Mouse (Mus musculus) liver, embryonic 15.5 days (tissue): ENCODE results near the gene Crtac1. TPM values are rescaled to one million over a fixed set of nuclear protein-coding genes. Genes with fewer than 3 reads are reported as not detected.

Source experiments
- ATAC-seq: fragments of 200-750 bp; cut with Nextera tagmentation; 2 replicates; pipeline ENCODE4 v1.8.0; 2017; ENCODE audit warnings: moderate number of reproducible peaks, mild to moderate bottlenecking, moderate library complexity; ENCODE audit not compliant: insufficient read depth
- H3K27ac ChIP-seq: fragments of 300-500 bp; sonication (generic); replicated peaks from 2 replicates; pipeline ENCODE4 v1.5.1; 2015; ENCODE audit warnings: mild to moderate bottlenecking, inconsistent platforms
- H3K27me3 ChIP-seq: fragments of 300-500 bp; sonication (generic); 2 replicates; pipeline ENCODE4 v1.6.1; 2015; ENCODE audit warnings: mild to moderate bottlenecking, inconsistent platforms
- H3K36me3 ChIP-seq: fragments of 300-500 bp; sonication (generic); replicated peaks from 2 replicates; pipeline ENCODE4 v1.6.1; 2015; ENCODE audit warnings: moderate library complexity, mild to moderate bottlenecking, inconsistent platforms
- H3K4me1 ChIP-seq: fragments of 300-500 bp; sonication (generic); replicated peaks from 2 replicates; pipeline ENCODE4 v1.6.1; 2015; ENCODE audit warnings: inconsistent platforms
- H3K4me2 ChIP-seq: fragments of 300-500 bp; sonication (generic); 2 replicates; pipeline ENCODE4 v1.6.1; 2015; ENCODE audit warnings: moderate library complexity, mild to moderate bottlenecking, inconsistent platforms
- H3K4me3 ChIP-seq: fragments of 300-500 bp; sonication (generic); replicated peaks from 2 replicates; pipeline ENCODE4 v1.5.1; 2015; ENCODE audit warnings: mild to moderate bottlenecking, inconsistent platforms
- H3K9ac ChIP-seq: fragments of 300-500 bp; sonication (generic); 2 replicates; pipeline ENCODE4 v1.6.1; 2015; ENCODE audit warnings: moderate library complexity, mild to moderate bottlenecking, inconsistent platforms
- H3K9me3 ChIP-seq: fragments of 300-500 bp; sonication (generic); replicated peaks from 2 replicates; pipeline ENCODE4 v1.6.1; 2016; ENCODE audit warnings: inconsistent platforms
- WGBS: fragments of 180-500 bp; shearing (Covaris S2); methylation state at CpG from one replicate; pipeline ENCODE4 v1.1.7; 2015; ENCODE audit warnings: mixed read lengths; ENCODE audit not compliant: insufficient replicate concordance; 5-methylcytosine and 5-hydroxymethylcytosine counted together
- polyA plus RNA-seq: library from polyadenylated mRNA; unstranded; fragments of >200 nt; fragmentation: Nextera tagmentation; extraction: Ambion mirVana; gene quantifications from 2 replicates; pipeline ENCODE4 v1.2.1, GENCODE M21; 2015

Gene Crtac1
- polyA plus RNA-seq, 1 experiment from 2014 or later = 0.03 TPM

DNA sequence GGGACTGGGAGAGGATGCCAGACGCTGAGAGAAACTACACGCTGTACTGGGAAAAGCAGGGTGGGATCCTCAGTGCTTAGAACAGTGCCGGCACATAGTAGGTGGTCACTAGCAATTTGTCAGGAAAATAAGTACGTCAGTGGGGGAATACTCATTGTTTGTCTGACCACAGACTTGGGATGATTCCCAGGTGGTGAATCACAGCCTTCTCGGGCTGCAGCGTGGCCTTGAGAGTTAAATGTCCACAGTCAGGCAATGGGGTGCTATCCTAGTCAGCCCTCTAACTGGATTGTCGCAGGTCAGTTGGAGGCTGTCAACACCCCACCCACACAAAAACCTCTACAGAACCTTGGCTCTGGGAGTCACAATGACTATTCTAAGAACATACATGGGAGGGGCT lies 100.1 kb downstream of the Crtac1 start:
- Histone ChIP-seq H3K4me3 (no peak overlapping the region), H3K4me2 (no peak overlapping the region), H3K27me3 (no peaks in the 10 kb centered on the region), H3K4me1 (no peaks in the 10 kb centered on the region), H3K9me3 (no peaks in the 10 kb centered on the region), H3K27ac (no peak overlapping the region), H3K9ac (no peak overlapping the region), H3K36me3 (no peaks in the 10 kb centered on the region)
- 69% methylated on average over 7 of the region's 7 CpGs for WGBS
- no peak for ATAC-seq

DNA sequence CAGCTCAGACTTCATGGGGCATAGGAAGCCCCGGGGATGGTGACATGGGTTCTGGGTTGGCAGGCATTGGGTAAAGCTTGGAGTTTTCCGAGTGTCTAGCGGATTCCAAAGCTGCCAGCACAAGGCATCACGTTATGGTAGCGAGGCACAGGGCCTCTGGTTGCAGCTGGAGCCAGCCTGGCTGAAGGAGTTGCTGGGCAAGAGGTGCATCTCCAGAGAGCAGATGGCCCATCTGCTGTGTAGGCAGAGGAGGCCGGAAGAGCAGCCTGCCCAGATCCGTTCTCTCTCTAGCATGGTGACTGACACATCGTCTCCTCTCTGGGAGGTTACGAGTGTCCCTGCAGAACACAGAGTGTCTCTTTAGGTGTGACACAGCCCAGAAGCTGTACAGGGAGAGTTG lies 103.4 kb downstream of the Crtac1 start:
- H3K36me3 ChIP-seq = no peaks in the 10 kb centered on the region
- H3K4me1 ChIP-seq = no peaks in the 10 kb centered on the region
- no peak for ATAC-seq
- no peak overlapping the region for H3K4me2 ChIP-seq
- H3K9me3 ChIP-seq = no peaks in the 10 kb centered on the region
- no peak overlapping the region for H3K9ac ChIP-seq
- no peak overlapping the region for H3K27ac ChIP-seq
- WGBS = 67% methylated on average over 9 of the region's 9 CpGs
- H3K27me3 ChIP-seq = no peaks in the 10 kb centered on the region
- H3K4me3 ChIP-seq = no peak overlapping the region

GRCm38 (mm10) chr19:42325894-42326293 lies 105.7 kb downstream of the Crtac1 start:
- H3K9ac ChIP-seq = no peak overlapping the region
- H3K4me2 ChIP-seq = no peak overlapping the region
- no peaks in the 10 kb centered on the region for H3K36me3 ChIP-seq
- H3K9me3 ChIP-seq = no peaks in the 10 kb centered on the region
- ATAC-seq = no peak
- H3K27ac ChIP-seq = no peak overlapping the region
- H3K27me3 ChIP-seq = no peaks in the 10 kb centered on the region
- no peaks in the 10 kb centered on the region for H3K4me1 ChIP-seq
- WGBS = 6% methylated on average over 11 of the region's 11 CpGs
- no peak overlapping the region for H3K4me3 ChIP-seq

DNA sequence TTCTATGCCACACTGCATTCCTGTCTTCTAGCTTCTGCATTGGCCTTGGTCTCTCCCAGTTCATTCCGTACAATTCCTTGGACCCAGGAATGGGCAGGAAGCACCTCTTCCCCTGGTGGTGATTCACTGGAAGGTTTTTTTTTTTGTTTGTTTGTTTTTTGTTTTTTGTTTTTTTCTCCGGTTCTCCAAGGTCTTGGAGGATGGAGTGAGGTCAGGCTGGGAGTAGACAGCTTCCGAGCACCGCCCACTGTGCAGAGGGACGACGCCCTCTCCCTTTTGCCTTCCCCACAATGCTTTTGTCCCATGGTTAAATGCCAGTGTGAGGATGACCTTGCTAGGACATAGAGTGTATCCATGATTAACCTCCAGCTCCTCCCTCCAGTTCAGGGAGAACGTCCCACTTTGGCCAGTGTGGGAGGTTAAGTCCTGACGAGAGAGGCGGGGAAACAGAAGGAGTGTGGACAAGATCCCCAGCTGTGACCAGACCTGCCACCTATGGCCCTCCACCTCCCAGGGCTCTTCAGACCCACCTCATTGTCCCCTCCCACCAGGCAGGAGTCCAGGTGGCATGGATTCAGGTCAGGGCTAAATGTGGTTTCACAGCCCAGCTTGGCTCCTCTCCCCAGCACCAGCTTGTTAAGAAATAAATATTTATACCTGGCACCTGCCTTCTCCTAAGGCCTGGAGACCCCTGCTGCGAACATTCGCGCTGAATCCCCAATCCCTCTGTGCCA lies 109.1 kb downstream of the Crtac1 start:
- H3K9me3 ChIP-seq = no peaks in the 10 kb centered on the region
- no peak overlapping the region for H3K4me2 ChIP-seq
- H3K36me3 ChIP-seq = no peaks in the 10 kb centered on the region
- H3K4me1 ChIP-seq = no peaks in the 10 kb centered on the region
- 51% methylated on average over 12 of the region's 12 CpGs for WGBS
- H3K27ac ChIP-seq = no peak overlapping the region
- no peak overlapping the region for H3K9ac ChIP-seq
- H3K4me3 ChIP-seq = no peak overlapping the region
- no peak for ATAC-seq
- peaks cover 4% of the 10 kb centered on the region; the same call in 1 of the 2 replicates for H3K27me3 ChIP-seq

- no peak overlapping the region for H3K4me2 ChIP-seq
- no peak overlapping the region for H3K27ac ChIP-seq
- no peaks in the 10 kb centered on the region for H3K4me1 ChIP-seq
- WGBS = 64% methylated on average over 5 of the region's 5 CpGs
- ATAC-seq = no peak
- H3K4me3 ChIP-seq = no peak overlapping the region
- no peak overlapping the region for H3K9ac ChIP-seq
- H3K36me3 ChIP-seq = no peaks in the 10 kb centered on the region
- peaks cover 4% of the 10 kb centered on the region; the same call in 1 of the 2 replicates for H3K27me3 ChIP-seq
- H3K9me3 ChIP-seq = no peaks in the 10 kb centered on the region
These were observed 109.6 kb downstream of the Crtac1 start for GRCm38 (mm10) chr19:42321936-42322335.

DNA sequence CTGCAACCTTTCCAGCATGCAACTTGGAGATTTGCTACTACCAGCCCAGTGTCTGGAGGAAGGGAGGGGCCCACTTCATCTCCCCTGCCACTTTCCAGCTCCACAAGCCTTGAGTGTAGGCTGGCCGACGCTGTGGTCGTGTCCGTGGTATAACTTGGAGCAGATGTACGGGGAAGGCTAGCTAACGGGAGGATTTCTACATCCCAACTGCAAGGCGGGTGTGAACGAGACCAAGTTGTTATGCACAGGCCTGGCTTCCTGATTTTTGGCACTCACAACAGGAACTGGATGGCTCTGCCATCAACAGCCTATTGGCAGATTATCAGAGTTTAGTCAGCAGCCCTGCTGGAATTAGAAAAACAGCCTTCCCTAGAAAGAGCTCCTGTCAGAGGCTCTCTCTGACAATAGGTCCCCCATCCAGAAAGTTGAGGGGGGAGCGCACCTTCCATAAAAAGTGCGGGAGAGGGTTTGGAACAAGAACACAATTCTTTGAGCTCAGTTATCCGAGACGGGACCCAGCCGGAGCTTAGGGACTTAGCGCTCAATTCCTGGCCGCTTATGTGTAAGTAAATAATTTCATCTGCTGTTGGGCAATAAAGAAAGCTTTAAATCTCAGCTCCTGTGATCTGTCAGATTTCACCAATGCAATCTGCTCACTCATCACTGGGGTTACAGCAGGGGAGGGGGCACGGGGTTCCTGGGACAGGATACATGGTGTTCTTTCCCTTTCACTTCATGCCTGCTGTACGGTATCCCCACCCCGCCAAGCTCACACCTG lies 113.7 kb downstream of the Crtac1 start:
- Histone ChIP-seq H3K4me2 (no peak overlapping the region), H3K27me3 (peaks cover 4% of the 10 kb centered on the region; the same call in 1 of the 2 replicates), H3K4me1 (no peaks in the 10 kb centered on the region), H3K9ac (no peak overlapping the region), H3K9me3 (no peaks in the 10 kb centered on the region), H3K36me3 (no peaks in the 10 kb centered on the region), H3K27ac (no peak overlapping the region), H3K4me3 (no peak overlapping the region)
- ATAC-seq = no peak
- 53% methylated on average over 18 of the region's 18 CpGs for whole genome bisulfite sequencing

GRCm38 (mm10) chr19:42316998-42317397 lies 114.6 kb downstream of the Crtac1 start:
- Histone ChIP-seq H3K27ac (no peak overlapping the region), H3K4me1 (no peaks in the 10 kb centered on the region), H3K9ac (no peak overlapping the region), H3K9me3 (no peaks in the 10 kb centered on the region), H3K36me3 (no peaks in the 10 kb centered on the region), H3K4me3 (no peak overlapping the region), H3K4me2 (no peak overlapping the region), H3K27me3 (peaks cover 4% of the 10 kb centered on the region; the same call in 1 of the 2 replicates)
- 45% methylated on average over 8 of the region's 8 CpGs for WGBS
- no peak for ATAC-seq

GRCm38 (mm10) chr19:42316525-42316924 lies 115.1 kb downstream of the Crtac1 start:
- H3K36me3 ChIP-seq = no peaks in the 10 kb centered on the region
- no peak for ATAC-seq
- H3K9me3 ChIP-seq = no peaks in the 10 kb centered on the region
- H3K9ac ChIP-seq = no peak overlapping the region
- H3K4me1 ChIP-seq = no peaks in the 10 kb centered on the region
- H3K4me2 ChIP-seq = no peak overlapping the region
- H3K27me3 ChIP-seq = peaks cover 4% of the 10 kb centered on the region; the same call in 1 of the 2 replicates
- 63% methylated on average over 2 of the region's 2 CpGs for WGBS
- H3K4me3 ChIP-seq = no peak overlapping the region
- H3K27ac ChIP-seq = no peak overlapping the region

DNA sequence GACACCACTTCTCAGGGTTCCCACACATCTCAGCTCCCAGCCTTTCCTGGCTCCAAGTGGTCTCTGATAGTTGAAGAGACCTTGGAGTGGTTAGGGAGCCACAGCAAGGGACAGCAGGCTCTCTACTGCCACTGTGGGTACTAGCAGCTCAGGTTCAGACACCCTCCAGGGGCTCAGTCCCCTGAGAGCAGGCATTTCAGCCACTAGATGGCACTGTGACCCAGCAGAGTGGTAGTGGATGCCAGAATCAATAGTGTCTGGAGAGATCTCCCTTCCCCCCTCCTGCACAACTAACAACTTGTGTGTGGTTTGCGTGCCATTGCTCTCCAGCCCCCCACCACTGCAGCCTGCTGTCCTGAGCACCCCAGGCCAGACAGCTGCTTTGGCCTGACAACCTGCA lies 115.7 kb downstream of the Crtac1 start:
- Histone ChIP-seq H3K36me3 (no peaks in the 10 kb centered on the region), H3K9me3 (no peaks in the 10 kb centered on the region), H3K27ac (no peak overlapping the region), H3K27me3 (peaks cover 4% of the 10 kb centered on the region; the same call in 1 of the 2 replicates), H3K9ac (no peak overlapping the region), H3K4me2 (no peak overlapping the region), H3K4me1 (no peaks in the 10 kb centered on the region), H3K4me3 (no peak overlapping the region)
- WGBS = 0% methylated on average over 1 of the region's 1 CpGs
- ATAC-seq = no peak

- no peak overlapping the region for H3K4me3 ChIP-seq
- no peak overlapping the region for H3K4me2 ChIP-seq
- H3K9ac ChIP-seq = no peak overlapping the region
- no peak overlapping the region for H3K27ac ChIP-seq
- no peaks in the 10 kb centered on the region for H3K9me3 ChIP-seq
- no peaks in the 10 kb centered on the region for H3K36me3 ChIP-seq
- H3K4me1 ChIP-seq = no peaks in the 10 kb centered on the region
- no peak for ATAC-seq
- WGBS = 55% methylated on average over 6 of the region's 6 CpGs
- peaks cover 4% of the 10 kb centered on the region; the same call in 1 of the 2 replicates for H3K27me3 ChIP-seq
These were observed 116.4 kb downstream of the Crtac1 start for GRCm38 (mm10) chr19:42315070-42315679.

DNA sequence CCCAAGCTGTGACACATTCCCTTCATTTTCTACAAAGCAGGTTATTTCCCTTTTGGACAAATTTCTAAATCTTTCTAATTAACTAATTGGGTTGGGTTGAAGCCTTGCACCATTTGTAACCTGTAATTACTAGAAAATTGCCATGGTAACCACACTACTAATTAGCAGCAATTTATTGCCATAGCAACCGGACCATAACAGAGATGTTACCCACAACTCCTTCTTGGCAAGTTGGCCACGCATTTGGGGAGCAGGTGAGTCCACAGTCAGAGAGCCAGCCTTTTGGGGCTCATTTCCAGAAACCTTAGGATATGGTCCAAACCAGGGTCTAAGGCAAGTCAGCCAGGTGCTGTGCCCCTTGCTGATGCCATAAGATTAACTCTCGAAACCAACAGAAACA lies 119.4 kb downstream of the Crtac1 start:
- H3K4me1 ChIP-seq = no peaks in the 10 kb centered on the region
- no peak overlapping the region for H3K9ac ChIP-seq
- no peaks in the 10 kb centered on the region for H3K36me3 ChIP-seq
- no peaks in the 10 kb centered on the region for H3K9me3 ChIP-seq
- no peak overlapping the region for H3K4me3 ChIP-seq
- H3K27me3 ChIP-seq = no peaks in the 10 kb centered on the region; the same call in 1 of the 2 replicates
- no peak overlapping the region for H3K27ac ChIP-seq
- no peak overlapping the region for H3K4me2 ChIP-seq
- 44% methylated on average over 3 of the region's 3 CpGs for WGBS
- ATAC-seq = no peak
